Mouse (Mus musculus) embryonic facial prominence, embryonic 12.5 days (tissue): ENCODE results near the gene Col5a1. TPM values are rescaled to one million over a fixed set of nuclear protein-coding genes. Genes with fewer than 3 reads are reported as not detected.

Source experiments
- ATAC-seq: fragments of 200-750 bp; cut with Nextera tagmentation; 2 replicates; pipeline ENCODE4 v1.8.0; 2017; ENCODE audit not compliant: insufficient number of reproducible peaks, insufficient read depth, low FRiP score, low TSS enrichment
- H3K27ac ChIP-seq: fragments of 300-500 bp; sonication (generic); 2 replicates; pipeline ENCODE4 v1.5.1; 2016; ENCODE audit warnings: mild to moderate bottlenecking
- H3K27me3 ChIP-seq: fragments of 300-500 bp; sonication (generic); 2 replicates; pipeline ENCODE4 v1.6.1; 2016; ENCODE audit warnings: mild to moderate bottlenecking, moderate library complexity
- H3K36me3 ChIP-seq: fragments of 300-500 bp; sonication (generic); 2 replicates; pipeline ENCODE4 v1.6.1; 2016; ENCODE audit warnings: mild to moderate bottlenecking
- H3K4me1 ChIP-seq: fragments of 300-500 bp; sonication (generic); 2 replicates; pipeline ENCODE4 v1.6.1; 2016
- H3K4me2 ChIP-seq: fragments of 300-500 bp; sonication (generic); replicated peaks from 2 replicates; pipeline ENCODE4 v1.6.1; 2016; ENCODE audit warnings: mild to moderate bottlenecking, moderate library complexity
- H3K4me3 ChIP-seq: fragments of 300-500 bp; sonication (generic); 2 replicates; pipeline ENCODE4 v1.5.1; 2016; ENCODE audit warnings: mild to moderate bottlenecking
- H3K9ac ChIP-seq: fragments of 300-500 bp; sonication (generic); 2 replicates; pipeline ENCODE4 v1.6.1; 2016; ENCODE audit warnings: mild to moderate bottlenecking, moderate library complexity
- H3K9me3 ChIP-seq: fragments of 300-500 bp; sonication (generic); 2 replicates; pipeline ENCODE4 v1.6.1; 2016; ENCODE audit warnings: mild to moderate bottlenecking, moderate library complexity
- WGBS: fragments of 180-500 bp; shearing (Covaris S2); methylation state at CpG from one replicate; pipeline ENCODE4 v1.1.7; 2016; 5-methylcytosine and 5-hydroxymethylcytosine counted together
- polyA plus RNA-seq: library from polyadenylated mRNA; unstranded; fragments of >200 nt; fragmentation: Nextera tagmentation; extraction: Ambion mirVana; gene quantifications from 2 replicates; pipeline ENCODE4 v1.2.1, GENCODE M21; 2016

Col5a1 gene
- polyA plus RNA-seq, 1 experiment from 2014 or later = 82.1 TPM

DNA sequence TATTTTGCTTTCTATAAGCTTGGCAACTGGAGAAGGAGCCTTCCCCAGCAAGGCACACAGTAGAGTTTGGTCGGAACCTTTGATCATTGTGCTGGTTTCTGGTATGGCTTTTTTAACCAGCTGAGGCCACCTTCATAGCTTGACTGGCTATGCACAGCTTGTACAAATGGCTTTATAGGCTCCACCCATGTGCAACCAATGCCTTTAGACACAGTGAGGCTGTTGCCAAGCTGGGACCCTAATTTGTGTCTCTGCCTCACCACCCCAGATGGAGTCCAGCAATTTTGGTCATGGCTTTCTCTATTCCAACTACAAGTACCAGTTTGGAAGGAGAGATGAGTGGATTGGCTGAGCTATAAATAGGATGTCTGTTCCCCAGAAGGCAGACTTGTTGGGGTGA lies 15.6 kb upstream of the Col5a1 start:
- no peak for ATAC-seq
- 88% methylated on average over 1 of the region's 1 CpGs for WGBS

DNA sequence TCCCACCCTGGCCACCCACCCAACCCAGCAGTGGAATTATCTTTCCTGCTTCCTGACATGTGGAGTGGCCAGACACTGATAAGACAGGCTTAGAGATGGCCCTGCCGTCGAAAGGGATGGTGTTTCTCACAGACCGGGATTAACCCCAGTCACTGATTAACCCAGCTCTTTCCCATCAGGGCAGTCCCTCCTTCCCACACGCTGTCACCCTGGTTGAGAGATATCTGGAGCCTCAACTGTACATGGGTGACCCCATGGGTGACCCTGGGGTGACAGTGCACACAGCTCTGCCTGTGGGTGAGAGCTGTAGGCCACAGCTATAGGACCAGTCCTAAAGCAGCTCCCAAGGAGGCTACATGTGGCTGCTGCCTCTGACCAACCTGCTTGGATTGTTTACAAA lies 15.2 kb upstream of the Col5a1 start:
- H3K9ac ChIP-seq = no peak overlapping the region
- no peaks in the 10 kb centered on the region for H3K9me3 ChIP-seq
- no peaks in the 10 kb centered on the region for H3K27me3 ChIP-seq
- H3K36me3 ChIP-seq = no peaks in the 10 kb centered on the region
- WGBS = 67% methylated on average over 4 of the region's 4 CpGs
- H3K4me1 ChIP-seq = peaks cover 7% of the 10 kb centered on the region; the same call in 1 of the 2 replicates
- no peak overlapping the region for H3K4me2 ChIP-seq
- H3K27ac ChIP-seq = no peak overlapping the region
- no peak overlapping the region for H3K4me3 ChIP-seq
- no peak for ATAC-seq

More for the DNA sequence above, 15.6 kb upstream of the Col5a1 start:
- Histone ChIP-seq H3K4me2 (no peak overlapping the region), H3K36me3 (no peaks in the 10 kb centered on the region), H3K27me3 (no peaks in the 10 kb centered on the region), H3K9ac (no peak overlapping the region), H3K27ac (no peak overlapping the region), H3K4me1 (peaks cover 7% of the 10 kb centered on the region; the same call in 1 of the 2 replicates), H3K9me3 (no peaks in the 10 kb centered on the region), H3K4me3 (no peak overlapping the region)

DNA sequence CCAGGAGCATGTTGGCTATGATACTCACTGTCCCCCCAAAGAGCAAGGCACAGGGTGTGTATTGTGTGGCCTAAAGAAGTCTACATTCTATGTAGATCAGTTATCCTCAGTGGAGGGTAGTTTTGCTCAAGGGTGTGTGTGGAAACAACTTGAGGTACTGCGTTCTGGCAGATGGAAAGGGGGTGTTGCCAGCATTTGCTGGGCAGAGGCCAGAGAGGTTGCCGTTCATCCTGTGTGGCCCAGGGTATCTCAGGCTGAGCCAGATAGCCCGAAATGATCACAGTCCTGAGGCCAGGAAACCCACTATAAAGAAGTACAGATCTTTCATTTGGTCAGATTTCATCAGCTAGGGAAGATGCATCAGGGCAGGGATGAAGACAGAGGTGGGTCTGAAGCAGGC lies 13.9 kb upstream of the Col5a1 start:
- Histone ChIP-seq H3K27me3 (no peaks in the 10 kb centered on the region), H3K27ac (0 out of 2 replicates have a peak overlapping the region, but pooled peaks have one; percentile 0), H3K4me2 (no peak overlapping the region), H3K9ac (no peak overlapping the region), H3K9me3 (no peaks in the 10 kb centered on the region), H3K36me3 (no peaks in the 10 kb centered on the region), H3K4me3 (no peak overlapping the region), H3K4me1 (peaks cover 7% of the 10 kb centered on the region; the same call in 1 of the 2 replicates)
- ATAC-seq = no peak
- 48% methylated on average over 3 of the region's 3 CpGs for WGBS

DNA sequence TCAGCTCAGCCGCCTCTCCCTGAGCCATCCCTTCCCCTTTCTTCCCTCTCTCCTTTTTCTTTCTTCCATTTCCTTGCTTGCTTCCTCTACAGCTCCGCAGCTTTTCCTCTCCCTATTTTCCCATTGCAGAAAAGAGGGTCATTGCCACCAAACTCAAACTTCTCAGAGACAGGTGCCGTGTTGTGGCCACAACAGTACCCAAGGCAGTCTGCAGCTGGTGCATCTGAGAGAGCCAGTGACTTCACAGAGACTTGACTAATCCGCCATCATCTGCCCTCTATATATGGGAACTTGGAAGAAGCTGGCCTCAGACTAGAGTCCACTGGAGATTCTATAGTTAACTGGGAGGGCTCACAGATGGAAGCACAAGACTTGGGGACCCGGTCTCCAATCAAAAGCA lies 13.2 kb upstream of the Col5a1 start:
- no peak overlapping the region for H3K4me2 ChIP-seq
- no peak overlapping the region for H3K4me3 ChIP-seq
- no peak for ATAC-seq
- H3K9me3 ChIP-seq = no peaks in the 10 kb centered on the region
- H3K9ac ChIP-seq = no peak overlapping the region
- 0 out of 2 replicates have a peak overlapping the region, but pooled peaks have one; percentile 0 for H3K27ac ChIP-seq
- WGBS = 78% methylated on average over 5 of the region's 5 CpGs
- H3K4me1 ChIP-seq = peaks cover 7% of the 10 kb centered on the region; the same call in 1 of the 2 replicates
- no peaks in the 10 kb centered on the region for H3K27me3 ChIP-seq
- H3K36me3 ChIP-seq = no peaks in the 10 kb centered on the region

DNA sequence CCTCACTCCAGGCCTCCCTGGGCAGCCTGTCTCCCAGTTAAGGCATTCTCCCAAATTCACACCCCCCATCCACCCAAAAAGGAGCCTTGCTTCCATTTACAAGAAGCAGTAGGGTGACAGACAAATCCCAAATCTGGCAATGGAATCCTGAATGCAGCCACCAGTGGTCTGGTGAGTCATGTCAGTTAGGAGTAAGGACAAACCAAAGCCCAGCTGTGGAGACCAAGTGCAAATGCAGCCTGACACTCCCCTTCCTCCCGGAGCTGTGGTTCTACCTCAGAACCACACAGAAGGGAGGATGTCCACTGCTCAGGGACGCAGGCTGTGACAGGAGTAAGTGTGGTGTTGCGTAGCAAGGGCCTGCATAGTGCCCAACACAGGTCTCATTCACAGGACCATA lies 11.6 kb upstream of the Col5a1 start:
- Histone ChIP-seq H3K4me1 (peaks cover 7% of the 10 kb centered on the region; the same call in 1 of the 2 replicates), H3K9me3 (no peaks in the 10 kb centered on the region), H3K36me3 (no peaks in the 10 kb centered on the region), H3K4me2 (no peak overlapping the region), H3K27me3 (no peaks in the 10 kb centered on the region), H3K27ac (no peak overlapping the region), H3K4me3 (no peak overlapping the region), H3K9ac (no peak overlapping the region)
- 81% methylated on average over 3 of the region's 3 CpGs for WGBS
- no peak for ATAC-seq

DNA sequence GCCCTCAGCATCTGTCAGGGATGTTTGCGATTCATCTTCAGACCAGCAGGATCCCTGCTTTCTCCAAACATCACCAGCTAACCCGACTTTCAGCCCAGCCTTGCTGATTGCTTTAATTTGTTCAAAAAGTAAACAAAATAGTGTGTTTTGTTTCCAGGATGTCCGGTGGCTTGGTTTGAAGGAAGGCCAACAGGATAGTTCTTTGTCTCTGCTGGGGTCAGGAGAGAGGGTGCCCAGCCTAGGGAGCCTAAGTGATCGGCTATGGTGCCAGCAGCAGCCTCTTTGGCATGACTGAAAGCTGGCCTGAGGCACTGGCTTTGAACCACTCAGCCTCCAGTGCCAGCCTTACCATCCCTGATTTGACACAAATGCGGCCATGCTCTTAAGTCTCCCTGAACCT lies 11.0 kb upstream of the Col5a1 start:
- H3K9me3 ChIP-seq = no peaks in the 10 kb centered on the region
- 61% methylated on average over 5 of the region's 5 CpGs for WGBS

DNA sequence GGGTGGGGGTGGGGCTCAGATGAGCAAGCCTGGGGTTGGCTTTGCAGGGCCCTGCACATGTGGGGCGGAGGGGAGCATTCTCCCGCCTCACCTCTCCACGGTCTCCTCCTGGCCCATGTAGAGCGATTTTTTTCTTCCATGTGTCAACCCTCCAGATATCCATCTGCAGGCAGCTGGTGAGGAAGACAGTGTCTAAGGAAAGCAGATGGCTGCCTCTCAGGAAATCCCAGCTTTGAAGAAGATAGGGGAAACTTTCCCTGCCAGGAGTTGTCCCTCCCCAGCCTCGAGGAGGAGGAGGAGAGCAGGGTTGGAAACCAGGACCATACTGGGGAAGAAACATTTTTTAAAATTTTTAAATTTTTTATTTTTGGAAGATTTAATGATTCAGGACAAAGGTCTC lies 10.4 kb upstream of the Col5a1 start:
- WGBS = 74% methylated on average over 5 of the region's 5 CpGs

More for the DNA sequence above, 11.0 kb upstream of the Col5a1 start:
- Histone ChIP-seq H3K36me3 (no peaks in the 10 kb centered on the region), H3K27me3 (no peaks in the 10 kb centered on the region), H3K27ac (no peak overlapping the region), H3K9ac (no peak overlapping the region), H3K4me2 (no peak overlapping the region), H3K4me1 (peaks cover 7% of the 10 kb centered on the region; the same call in 1 of the 2 replicates), H3K4me3 (no peak overlapping the region)
- no peak for ATAC-seq

DNA sequence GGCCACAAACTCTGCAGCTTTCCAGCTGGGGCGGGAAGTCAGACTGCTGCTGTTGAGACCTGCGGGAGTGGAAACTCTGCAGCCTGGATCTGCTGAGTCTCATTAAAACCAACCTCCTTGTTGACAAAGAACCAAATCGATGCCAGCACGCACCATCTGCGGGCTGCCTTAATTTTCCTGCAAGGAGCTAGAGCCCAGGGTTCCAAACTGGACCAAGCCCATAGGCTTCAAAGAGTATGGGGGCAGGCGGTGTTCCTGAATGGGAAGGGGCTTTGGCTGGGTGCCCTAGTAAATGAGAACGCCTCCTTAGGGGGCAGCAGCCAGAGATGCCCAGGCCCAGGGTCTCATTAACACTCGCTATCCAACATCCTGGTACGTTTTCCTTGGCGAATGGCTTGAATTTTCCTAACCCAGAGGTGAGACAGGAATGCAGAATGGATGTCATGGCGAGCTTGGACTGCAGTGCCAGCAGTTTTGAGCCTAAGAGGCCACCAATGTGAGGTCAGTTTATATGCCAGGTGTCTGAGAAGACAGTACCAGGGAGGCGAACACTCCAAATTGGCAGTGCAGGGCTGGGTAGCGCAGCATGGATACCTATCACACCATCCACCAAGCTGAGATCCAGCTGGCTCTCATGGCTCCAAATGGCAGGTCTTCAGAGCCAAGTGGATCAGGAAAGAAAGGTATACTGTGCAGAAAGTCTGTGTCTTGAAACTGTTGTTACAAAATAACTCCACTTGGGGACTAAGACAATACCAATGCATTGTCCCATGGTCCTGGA lies 9.3 kb upstream of the Col5a1 start:
- Histone ChIP-seq H3K9ac (no peak overlapping the region), H3K27me3 (no peaks in the 10 kb centered on the region), H3K27ac (no peak overlapping the region), H3K4me1 (peaks cover 7% of the 10 kb centered on the region; the same call in 1 of the 2 replicates), H3K9me3 (no peaks in the 10 kb centered on the region), H3K36me3 (no peaks in the 10 kb centered on the region), H3K4me3 (no peak overlapping the region), H3K4me2 (no peak overlapping the region)
- WGBS = 84% methylated on average over 13 of the region's 13 CpGs
- no peak for ATAC-seq

More for the DNA sequence above, 10.4 kb upstream of the Col5a1 start:
- H3K9ac ChIP-seq = no peak overlapping the region
- no peaks in the 10 kb centered on the region for H3K36me3 ChIP-seq
- H3K9me3 ChIP-seq = no peaks in the 10 kb centered on the region
- no peak overlapping the region for H3K4me3 ChIP-seq
- ATAC-seq = no peak
- H3K4me2 ChIP-seq = no peak overlapping the region
- no peak overlapping the region for H3K27ac ChIP-seq
- H3K27me3 ChIP-seq = no peaks in the 10 kb centered on the region
- peaks cover 7% of the 10 kb centered on the region; the same call in 1 of the 2 replicates for H3K4me1 ChIP-seq

DNA sequence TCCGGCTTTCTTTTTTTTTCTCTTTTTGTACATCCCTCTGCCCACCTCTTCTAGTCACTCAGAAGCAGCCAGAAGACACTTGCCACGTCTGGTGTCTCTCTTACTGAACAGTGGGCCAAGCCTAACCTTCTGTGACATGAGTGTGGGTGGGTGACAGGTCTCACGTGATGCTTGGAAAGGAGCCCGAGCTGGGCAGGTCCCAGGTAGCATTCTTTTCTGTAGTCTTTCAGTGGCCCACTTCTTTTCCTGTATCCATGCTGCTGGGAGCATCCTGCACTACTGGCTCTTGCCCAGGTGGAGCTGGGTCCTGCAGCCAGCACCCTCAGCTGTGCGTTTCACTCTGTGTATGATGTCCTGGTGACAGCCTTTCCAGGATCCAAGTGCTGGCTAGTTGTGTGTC lies 8.2 kb upstream of the Col5a1 start:
- H3K4me1 ChIP-seq = peaks cover 3% of the 10 kb centered on the region; the same call in 1 of the 2 replicates
- no peak overlapping the region for H3K9ac ChIP-seq
- no peak overlapping the region for H3K27ac ChIP-seq
- H3K36me3 ChIP-seq = no peaks in the 10 kb centered on the region
- H3K9me3 ChIP-seq = no peaks in the 10 kb centered on the region
- no peak for ATAC-seq
- no peak overlapping the region for H3K4me3 ChIP-seq
- WGBS = 74% methylated on average over 5 of the region's 5 CpGs
- H3K27me3 ChIP-seq = no peaks in the 10 kb centered on the region
- no peak overlapping the region for H3K4me2 ChIP-seq

DNA sequence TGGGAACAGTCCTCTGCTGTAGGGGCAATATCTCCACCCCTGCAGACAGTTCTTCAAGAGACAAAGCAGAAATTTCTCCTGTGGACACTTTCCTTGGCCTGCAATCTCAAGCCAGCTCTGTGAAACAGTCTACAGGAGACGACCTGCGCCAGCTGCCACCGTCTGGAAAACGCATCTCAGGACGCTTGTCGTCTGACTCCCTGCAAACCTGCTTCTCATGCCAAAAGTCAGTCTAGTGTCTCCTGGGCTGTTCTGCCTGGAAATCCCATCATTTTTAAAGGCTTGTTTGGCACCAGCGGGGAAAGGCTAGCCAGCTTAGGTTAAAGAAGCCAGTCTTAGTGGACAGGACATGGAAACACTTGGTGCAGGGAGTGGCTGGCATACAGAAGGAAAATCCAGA lies 2.9 kb upstream of the Col5a1 start:
- peaks cover 27% of the 10 kb centered on the region for H3K4me1 ChIP-seq
- no peak overlapping the region for H3K4me3 ChIP-seq
- H3K9ac ChIP-seq = no peak overlapping the region
- no peaks in the 10 kb centered on the region for H3K27me3 ChIP-seq
- H3K36me3 ChIP-seq = no peaks in the 10 kb centered on the region
- no peak overlapping the region for H3K27ac ChIP-seq
- ATAC-seq = no peak
- no peak overlapping the region for H3K4me2 ChIP-seq
- no peaks in the 10 kb centered on the region for H3K9me3 ChIP-seq
- WGBS = 73% methylated on average over 7 of the region's 7 CpGs

DNA sequence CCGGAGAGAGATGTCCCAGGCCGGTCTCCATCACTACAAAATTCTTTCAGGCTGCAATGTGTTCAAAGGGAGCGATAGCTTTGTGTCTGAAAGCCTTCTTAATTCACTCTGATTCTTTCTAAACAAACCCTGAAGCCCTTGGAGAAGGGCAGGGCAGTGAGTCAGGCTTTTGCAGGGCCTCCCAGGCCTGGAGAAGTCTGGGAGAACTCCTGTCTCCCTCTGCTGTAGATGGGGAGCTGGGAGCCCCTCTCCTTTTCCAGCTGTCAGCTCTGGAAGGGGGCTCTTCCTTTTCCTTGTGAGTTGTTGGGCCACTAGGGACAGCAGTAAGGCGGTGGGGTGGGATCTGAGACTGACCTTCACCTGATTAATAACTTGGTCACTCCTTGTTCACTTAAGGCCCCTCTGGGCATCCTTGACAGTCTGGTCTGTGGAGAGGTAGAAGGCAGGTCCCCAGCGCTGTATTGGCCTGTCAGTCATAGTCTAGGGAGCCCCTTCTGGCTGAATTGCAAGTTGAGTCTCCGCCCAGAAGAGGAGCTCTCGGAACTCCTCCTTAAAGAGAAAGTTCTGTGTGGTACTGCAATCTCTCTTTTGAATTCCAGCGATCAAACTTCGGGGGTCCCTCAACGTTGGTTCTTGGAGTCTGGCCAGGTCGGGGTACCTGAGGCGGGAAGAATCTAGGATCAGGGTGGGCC lies 623 bp upstream of the Col5a1 start:
- 8% methylated on average over 12 of the region's 12 CpGs for whole genome bisulfite sequencing
- H3K4me2 ChIP-seq = peak overlapping the region; percentile 78
- H3K36me3 ChIP-seq = 0 out of 2 replicates have a peak, but pooled peaks cover 3% of the 10 kb centered on the region
- H3K9me3 ChIP-seq = no peaks in the 10 kb centered on the region
- peak overlapping the region; percentile 94 for H3K9ac ChIP-seq
- peaks cover 48% of the 10 kb centered on the region for H3K4me1 ChIP-seq
- peak overlapping the region; percentile 93 for H3K4me3 ChIP-seq
- no peaks in the 10 kb centered on the region for H3K27me3 ChIP-seq
- peak; percentile 79 for ATAC-seq
- peak overlapping the region; percentile 96 for H3K27ac ChIP-seq
